Mouse (Mus musculus) naive thymus-derived CD4-positive, alpha-beta T cell, adult 2 months (primary cell): Measurements from ENCODE around the gene Adnp.

Experiments used
- DNase-seq: peaks from one replicate; pipeline ENCODE4 v3.0.0-alpha.2; 2011; ENCODE audit warnings: low read depth

The Adnp gene

GRCm38 (mm10) chr2:168206725-168207644, at the start of gene Adnp:
Gene Adnp, minus strand, starts transcription at chr2:168207112.
- DNase-seq, result peak; percentile 99

- DNase-seq, result no peak
These were observed 49.6 kb upstream of the Adnp start for GRCm38 (mm10) chr2:168256506-168256905.

GRCm38 (mm10) chr2:168253822-168254221, 46.9 kb upstream of the Adnp start:
- no peak for DNase-seq

GRCm38 (mm10) chr2:168252639-168253292, 45.9 kb upstream of the Adnp start:
- DNase-seq, result peak; percentile 73

- peak; percentile 91 for DNase-seq
These were observed 43.4 kb upstream of the Adnp start for GRCm38 (mm10) chr2:168250270-168250669.

DNA sequence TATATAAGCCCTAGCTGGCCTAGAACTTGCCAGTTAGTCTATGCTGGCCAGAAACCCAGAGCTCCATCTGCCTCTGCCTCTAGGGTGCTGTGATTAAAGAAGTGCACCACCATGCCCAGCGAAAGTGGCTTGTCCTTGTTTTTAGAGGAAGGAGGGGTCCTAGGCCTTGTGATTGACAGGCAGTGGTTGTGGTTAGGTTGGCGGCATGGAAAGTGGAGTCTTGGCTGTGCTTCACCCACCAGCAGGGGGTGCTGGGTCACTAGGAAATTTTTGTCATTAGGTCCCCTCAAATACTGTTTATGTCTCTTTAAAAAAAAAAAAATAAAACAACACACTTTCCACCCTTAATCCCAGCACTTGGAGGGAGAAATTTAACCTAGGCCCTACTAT, 41.9 kb upstream of the Adnp start:
- peak; percentile 54 for DNase-seq

DNA sequence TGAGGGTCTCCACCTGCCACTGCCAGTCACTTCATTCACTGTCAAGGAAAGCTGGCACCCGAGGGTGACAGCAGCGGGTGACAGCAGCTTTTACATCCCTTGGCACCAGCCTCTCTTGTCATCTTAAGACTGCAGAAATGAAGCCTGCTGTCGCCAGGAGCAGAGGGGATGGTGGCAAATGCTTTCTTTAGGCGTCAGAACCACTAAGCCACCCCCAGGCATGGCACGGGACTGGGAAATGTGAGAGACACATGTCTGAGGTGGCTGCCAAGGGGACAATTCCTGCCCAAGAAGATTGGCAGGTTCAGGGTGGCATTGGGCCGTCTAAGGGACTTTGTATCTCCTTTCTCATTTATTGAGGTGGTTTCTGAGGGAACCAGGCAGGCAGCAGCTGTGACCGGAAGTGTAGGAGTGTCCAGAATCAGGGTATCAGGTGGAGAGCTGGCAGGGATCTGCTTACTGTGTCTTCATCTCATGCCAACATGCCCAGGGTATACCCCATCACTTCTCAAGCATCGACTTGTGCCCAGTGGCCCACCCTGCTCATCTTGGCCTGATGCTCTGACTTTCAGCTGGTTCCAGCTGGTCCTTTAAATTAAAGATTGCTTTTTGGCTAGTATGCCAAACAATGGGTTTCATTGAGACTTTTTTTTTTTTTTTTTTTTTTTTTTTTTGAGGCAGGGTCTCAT, 41.4 kb upstream of the Adnp start:
- no peak for DNase-seq

- no peak for DNase-seq
These were observed 38.7 kb upstream of the Adnp start for GRCm38 (mm10) chr2:168245571-168245970.

- DNase-seq, result no peak
These were observed 36.4 kb upstream of the Adnp start for GRCm38 (mm10) chr2:168243278-168243677.

DNA sequence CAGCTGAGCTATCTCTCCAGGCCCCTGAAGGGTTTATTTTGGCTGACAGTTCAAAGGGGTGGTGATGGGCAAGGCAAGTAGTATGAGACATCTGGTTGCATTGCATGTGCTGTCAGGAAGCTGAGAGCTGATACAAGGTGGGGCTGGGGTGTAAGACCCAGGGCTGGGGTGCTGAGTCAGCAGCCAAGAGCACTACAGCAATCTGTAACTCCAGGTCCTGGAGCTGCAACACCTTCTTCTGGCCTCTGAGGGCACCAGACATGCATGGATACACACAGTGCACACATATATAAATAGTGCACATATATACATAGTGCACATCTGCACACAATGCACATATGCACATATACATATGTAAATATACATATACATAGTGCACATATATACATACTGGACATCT, 35.9 kb upstream of the Adnp start:
- DNase-seq, result no peak

DNA sequence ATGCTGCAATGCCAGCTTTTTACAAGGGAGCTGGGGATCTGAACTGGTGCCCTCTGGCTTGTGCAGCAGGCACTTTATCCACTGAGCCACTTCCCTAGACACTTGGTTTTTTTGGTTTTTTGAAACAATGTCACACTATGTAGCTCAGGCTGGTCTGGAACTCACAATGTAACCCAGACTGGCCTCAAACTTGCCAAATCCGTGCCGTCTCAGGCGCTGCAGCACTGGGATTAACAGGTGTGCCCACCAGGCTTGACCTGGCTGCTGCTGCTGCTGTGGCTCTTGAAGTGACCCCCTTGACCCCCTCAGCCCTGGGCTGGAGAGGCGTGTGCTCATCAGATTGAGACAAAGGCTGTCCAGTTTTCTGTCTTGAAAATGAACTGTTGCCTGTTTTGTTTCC, 31.4 kb upstream of the Adnp start:
- no peak for DNase-seq

GRCm38 (mm10) chr2:168233286-168233685, 26.4 kb upstream of the Adnp start:
- DNase-seq, result no peak

- no peak for DNase-seq
These were observed 24.5 kb upstream of the Adnp start for GRCm38 (mm10) chr2:168231471-168231829.

DNA sequence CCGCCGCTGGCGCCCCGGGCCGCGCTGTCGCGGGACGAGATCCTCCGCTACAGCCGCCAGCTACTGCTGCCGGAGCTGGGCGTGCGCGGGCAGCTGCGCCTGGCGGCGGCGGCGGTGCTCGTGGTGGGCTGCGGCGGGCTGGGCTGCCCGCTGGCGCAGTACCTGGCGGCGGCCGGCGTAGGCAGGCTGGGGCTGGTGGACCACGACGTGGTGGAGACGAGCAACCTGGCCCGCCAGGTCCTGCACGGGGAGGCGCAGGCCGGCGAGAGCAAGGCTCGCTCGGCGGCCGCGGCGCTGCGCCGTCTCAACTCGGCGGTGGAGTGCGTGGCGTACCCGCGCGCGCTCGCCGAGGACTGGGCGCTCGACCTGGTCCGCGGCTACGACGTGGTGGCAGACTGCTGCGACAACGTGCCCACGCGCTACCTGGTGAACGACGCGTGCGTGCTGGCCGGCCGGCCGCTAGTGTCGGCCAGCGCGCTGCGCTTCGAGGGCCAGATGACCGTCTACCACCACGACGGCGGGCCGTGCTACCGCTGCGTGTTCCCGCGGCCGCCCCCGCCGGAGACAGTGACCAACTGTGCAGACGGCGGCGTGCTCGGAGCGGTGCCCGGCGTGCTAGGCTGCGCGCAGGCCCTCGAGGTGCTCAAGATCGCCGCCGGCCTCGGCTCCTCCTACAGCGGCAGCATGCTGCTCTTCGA, 24.0 kb upstream of the Adnp start:
- no peak for DNase-seq

GRCm38 (mm10) chr2:168230026-168230728, 23.3 kb upstream of the Adnp start, which contains the start of the genes Gm20716, Dpm1 and Mocs3:
Gene Gm20716, minus strand, starts transcription at chr2:168230364.
Gene Dpm1, minus strand, starts transcription at chr2:168230591.
Gene Mocs3, plus strand, starts transcription at chr2:168230622.
- DNase-seq, result peak; percentile 94

DNA sequence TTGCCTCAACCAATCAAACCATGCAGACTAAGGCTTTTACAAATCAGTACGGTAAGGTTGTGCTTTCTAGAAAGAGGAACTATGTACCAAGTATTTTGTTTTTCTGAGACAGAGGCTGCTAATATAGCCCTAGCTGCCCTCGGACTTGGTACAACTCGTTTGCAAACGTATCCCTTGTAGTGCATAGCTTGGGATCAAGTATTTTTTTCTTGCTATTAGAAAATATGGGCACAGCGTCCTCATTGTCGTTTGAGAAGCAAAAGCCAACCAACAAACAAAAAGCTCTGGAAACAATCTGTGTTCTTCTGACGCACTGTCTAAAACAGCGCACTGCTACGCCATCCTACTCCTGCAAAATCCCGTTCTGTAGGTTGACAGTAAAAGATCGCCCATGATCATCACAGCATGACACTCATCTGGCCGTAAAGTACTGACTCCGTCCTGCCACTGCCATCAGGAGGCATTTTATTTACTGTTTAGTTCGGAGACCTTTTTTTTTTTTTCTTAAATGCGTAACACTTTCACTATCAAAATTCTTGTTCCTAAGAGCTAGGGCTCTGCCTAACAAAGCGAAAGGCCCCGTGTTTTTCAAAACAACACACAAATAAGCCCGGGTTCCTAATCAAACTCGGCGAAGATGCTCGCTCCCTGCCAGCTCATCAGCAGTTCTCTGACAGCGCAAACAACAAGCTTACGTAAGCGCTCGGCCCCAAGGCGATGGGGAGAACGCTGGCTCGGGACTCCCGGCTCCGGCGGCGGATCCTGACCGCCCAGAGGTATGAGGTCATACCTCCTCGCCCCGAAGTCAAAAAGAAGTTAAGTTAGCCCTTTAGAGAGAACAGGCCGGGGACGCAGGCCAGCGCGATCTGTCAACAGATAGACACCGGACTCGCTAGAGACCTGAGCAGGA, 22.5 kb upstream of the Adnp start:
- DNase-seq, result peak; percentile 65

- no peak for DNase-seq
These were observed 16.4 kb upstream of the Adnp start for GRCm38 (mm10) chr2:168223326-168223725.

DNA sequence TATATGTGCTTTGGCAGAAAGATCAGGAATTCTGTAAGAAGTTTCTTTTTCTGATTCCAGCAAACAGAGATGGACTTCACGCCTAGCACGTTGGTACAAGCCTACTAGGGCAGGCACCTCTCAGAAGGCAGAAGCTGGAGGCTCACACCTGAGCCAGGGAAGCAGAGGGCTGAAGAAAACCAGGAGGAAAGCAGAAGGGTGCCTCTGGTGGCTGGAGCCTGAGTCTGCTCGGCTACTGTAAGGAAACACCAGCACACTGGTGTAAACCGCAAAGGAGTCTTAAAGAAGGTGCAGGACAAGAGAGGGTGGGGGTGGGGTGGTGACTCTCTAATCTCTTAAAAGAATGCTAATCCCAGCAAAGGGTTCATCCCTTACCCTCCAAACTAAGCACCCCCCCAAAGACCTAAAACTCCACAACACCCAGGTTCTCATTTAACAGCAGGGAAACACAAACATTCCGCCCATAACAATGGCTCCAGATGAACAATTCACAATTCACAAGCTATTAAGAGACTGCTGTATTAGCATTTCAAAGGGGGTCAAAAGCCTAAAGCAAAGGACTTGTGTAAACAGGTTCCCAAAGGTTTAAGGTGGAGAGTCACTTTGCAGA, 7.0 kb upstream of the Adnp start:
- DNase-seq, result no peak

- no peak for DNase-seq
These were observed 971 bp upstream of the Adnp start for GRCm38 (mm10) chr2:168207883-168208282.
